Mouse (Mus musculus): ENCODE results near the gene Enpp1. TPM values are rescaled to one million over a fixed set of nuclear protein-coding genes. Genes with fewer than 3 reads are reported as not detected.
"Not testable (repeated sequence)": the region's sequence is repeated elsewhere in the genome, so short reads cannot be mapped to it uniquely, and the experiment has no call there.

Gene Enpp1
- polyA plus RNA-seq, 1 experiment from 2014 or later: 2.8 TPM

DNA sequence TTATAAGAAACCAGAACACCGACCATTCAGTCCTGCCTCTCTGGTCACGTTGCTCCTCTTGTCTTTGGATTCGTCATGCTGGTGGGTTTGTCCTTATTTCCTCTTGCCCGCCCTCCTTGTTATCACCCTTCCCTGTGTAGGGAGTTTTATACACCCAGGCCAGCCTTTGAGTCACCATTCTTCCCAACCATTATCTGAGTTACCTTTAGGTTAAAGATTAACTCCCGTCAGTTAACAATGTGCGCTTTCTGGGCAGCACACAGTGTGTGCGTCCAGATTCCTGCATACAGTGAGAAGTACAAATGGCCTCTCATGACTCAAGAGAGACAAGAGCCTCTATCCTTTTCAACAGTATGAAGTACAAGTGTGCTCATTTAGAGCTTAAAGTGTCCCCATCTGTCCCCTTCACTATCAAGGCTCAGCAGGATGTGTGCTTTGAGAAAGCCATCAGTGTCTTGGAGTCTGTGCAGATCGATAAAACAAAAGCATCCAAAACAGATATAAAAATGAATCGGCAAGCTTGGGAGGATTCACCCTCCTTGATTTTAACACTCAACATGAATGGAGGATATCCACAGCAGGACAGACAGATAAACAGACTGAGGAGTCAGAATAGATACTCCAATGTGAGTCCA, 82.8 kb downstream of the Enpp1 start:
- Histone ChIP-seq H3K4me1 (replicated peaks) (no peaks in the 10 kb centered on the region), H3K27ac (no peak overlapping the region), H3K36me3 (no peaks in the 10 kb centered on the region), H3K9me3 (no peaks in the 10 kb centered on the region), H3K4me3 (no peak overlapping the region), H3K4me2 (no peak overlapping the region), H3K9ac (no peak overlapping the region), H3K27me3 (0 out of 2 replicates have a peak, but pooled peaks cover 4% of the 10 kb centered on the region)
- WGBS: 55% methylated on average over 9 of the region's 9 CpGs
- no peak for ATAC-seq (ENCODE audit: low FRiP score)

DNA sequence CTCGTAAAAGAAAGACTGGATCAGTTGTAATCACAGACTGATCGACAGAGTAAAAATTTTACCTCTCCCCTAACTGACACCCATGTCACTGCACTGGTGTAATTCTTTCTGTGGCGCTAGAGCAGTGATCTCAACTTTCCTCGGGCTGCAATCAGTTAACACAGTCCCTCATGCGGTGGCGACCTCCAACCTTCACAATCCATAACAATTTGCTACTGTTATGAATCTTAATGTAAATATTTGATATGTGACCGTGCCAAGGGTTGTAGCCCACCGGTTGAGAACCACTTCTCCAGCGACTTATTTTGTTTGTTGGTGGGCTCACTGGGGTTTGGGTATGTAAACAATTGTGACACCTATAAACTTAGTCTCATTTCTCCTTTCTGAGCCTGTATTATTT, 83.5 kb downstream of the Enpp1 start:
- H3K9ac ChIP-seq: no peak overlapping the region
- H3K4me3 ChIP-seq: no peak overlapping the region
- no peak overlapping the region for H3K4me2 ChIP-seq
- no peak overlapping the region for H3K27ac ChIP-seq
- H3K27me3 ChIP-seq: peaks cover 4% of the 10 kb centered on the region; the same call in 1 of the 2 replicates
- ATAC-seq (ENCODE audit: low FRiP score): no peak
- H3K4me1 ChIP-seq (replicated peaks): no peaks in the 10 kb centered on the region
- H3K36me3 ChIP-seq: no peaks in the 10 kb centered on the region
- no peaks in the 10 kb centered on the region for H3K9me3 ChIP-seq
- WGBS: 84% methylated on average over 9 of the region's 9 CpGs

DNA sequence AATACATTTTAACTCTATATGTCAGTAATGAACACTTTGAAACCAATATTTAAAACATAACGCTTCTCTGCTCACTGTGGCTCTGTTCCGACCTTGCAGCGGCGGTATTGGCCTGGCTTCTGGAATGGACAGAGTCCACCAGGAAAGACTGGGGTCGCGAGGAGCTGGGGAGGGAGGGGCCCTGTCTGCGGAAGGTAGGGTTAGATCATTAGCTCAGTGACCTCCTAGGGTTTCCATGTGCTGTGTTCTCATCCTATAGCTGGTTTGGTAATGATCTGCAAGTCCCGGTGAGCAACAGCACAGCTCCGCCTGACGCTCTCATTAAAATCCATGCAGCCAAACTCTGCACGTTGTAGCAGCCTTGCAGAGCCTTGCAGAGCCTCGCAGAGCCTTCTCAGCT, 84.7 kb downstream of the Enpp1 start:
- WGBS: 68% methylated on average over 12 of the region's 12 CpGs
- H3K36me3 ChIP-seq: no peaks in the 10 kb centered on the region
- H3K27ac ChIP-seq: no peak overlapping the region
- no peak overlapping the region for H3K4me3 ChIP-seq
- no peaks in the 10 kb centered on the region for H3K4me1 ChIP-seq (replicated peaks)
- H3K27me3 ChIP-seq: peaks cover 4% of the 10 kb centered on the region; the same call in 1 of the 2 replicates
- H3K9me3 ChIP-seq: no peaks in the 10 kb centered on the region
- H3K4me2 ChIP-seq: no peak overlapping the region
- no peak for ATAC-seq (ENCODE audit: low FRiP score)
- H3K9ac ChIP-seq: no peak overlapping the region

GRCm38 (mm10) chr10:24625060-24625701, 86.8 kb downstream of the Enpp1 start:
- Histone ChIP-seq H3K27ac (no peak overlapping the region), H3K9ac (no peak overlapping the region)
- WGBS: 34% methylated on average over 24 of the region's 24 CpGs

GRCm38 (mm10) chr10:24622586-24622985, 89.4 kb downstream of the Enpp1 start:
- no peak for ATAC-seq (ENCODE audit: low FRiP score)
- Histone ChIP-seq H3K4me1 (replicated peaks) (no peaks in the 10 kb centered on the region), H3K27me3 (no peaks in the 10 kb centered on the region; the same call in 1 of the 2 replicates), H3K4me3 (no peak overlapping the region), H3K9me3 (no peaks in the 10 kb centered on the region), H3K4me2 (no peak overlapping the region), H3K9ac (no peak overlapping the region), H3K36me3 (no peaks in the 10 kb centered on the region), H3K27ac (no peak overlapping the region)
- 24% methylated on average over 7 of the region's 7 CpGs for WGBS

More at GRCm38 (mm10) chr10:24625060-24625701, 86.8 kb downstream of the Enpp1 start:
- no peaks in the 10 kb centered on the region for H3K9me3 ChIP-seq
- no peak overlapping the region for H3K4me3 ChIP-seq
- 0 out of 2 replicates have a peak overlapping the region, but pooled peaks have one; percentile 6 for H3K4me2 ChIP-seq
- peaks cover 4% of the 10 kb centered on the region; the same call in 1 of the 2 replicates for H3K27me3 ChIP-seq
- no peaks in the 10 kb centered on the region for H3K36me3 ChIP-seq
- no peaks in the 10 kb centered on the region for H3K4me1 ChIP-seq (replicated peaks)
- peak; percentile 81 for ATAC-seq (ENCODE audit: low FRiP score)

- H3K9me3 ChIP-seq: no peaks in the 10 kb centered on the region
- no peak for ATAC-seq (ENCODE audit: low FRiP score)
- no peaks in the 10 kb centered on the region for H3K36me3 ChIP-seq
- H3K4me2 ChIP-seq: no peak overlapping the region
- no peak overlapping the region for H3K9ac ChIP-seq
- H3K4me1 ChIP-seq (replicated peaks): no peaks in the 10 kb centered on the region
- H3K27ac ChIP-seq: no peak overlapping the region
- H3K27me3 ChIP-seq: no peaks in the 10 kb centered on the region; the same call in 1 of the 2 replicates
- no peak overlapping the region for H3K4me3 ChIP-seq
- 40% methylated on average over 9 of the region's 9 CpGs for WGBS
These were observed 90.4 kb downstream of the Enpp1 start for GRCm38 (mm10) chr10:24621572-24621971.

- not testable (repeated sequence) for ATAC-seq (ENCODE audit: low FRiP score); H3K4me2 ChIP-seq; H3K4me1 ChIP-seq (replicated peaks); H3K9me3 ChIP-seq; H3K27me3 ChIP-seq; H3K9ac ChIP-seq; H3K27ac ChIP-seq; H3K36me3 ChIP-seq; H3K4me3 ChIP-seq
- 94% methylated on average over 1 of the region's 1 CpGs for WGBS
These were observed 95.4 kb downstream of the Enpp1 start for GRCm38 (mm10) chr10:24616572-24616971.

GRCm38 (mm10) chr10:24615799-24616198, 96.2 kb downstream of the Enpp1 start:
- 86% methylated on average over 6 of the region's 6 CpGs for WGBS
- Histone ChIP-seq H3K36me3 (no peaks in the 10 kb centered on the region), H3K9me3 (no peaks in the 10 kb centered on the region), H3K27ac (no peak overlapping the region), H3K4me3 (no peak overlapping the region), H3K4me1 (replicated peaks) (no peaks in the 10 kb centered on the region), H3K9ac (no peak overlapping the region), H3K27me3 (no peaks in the 10 kb centered on the region), H3K4me2 (no peak overlapping the region)
- ATAC-seq (ENCODE audit: low FRiP score): no peak

DNA sequence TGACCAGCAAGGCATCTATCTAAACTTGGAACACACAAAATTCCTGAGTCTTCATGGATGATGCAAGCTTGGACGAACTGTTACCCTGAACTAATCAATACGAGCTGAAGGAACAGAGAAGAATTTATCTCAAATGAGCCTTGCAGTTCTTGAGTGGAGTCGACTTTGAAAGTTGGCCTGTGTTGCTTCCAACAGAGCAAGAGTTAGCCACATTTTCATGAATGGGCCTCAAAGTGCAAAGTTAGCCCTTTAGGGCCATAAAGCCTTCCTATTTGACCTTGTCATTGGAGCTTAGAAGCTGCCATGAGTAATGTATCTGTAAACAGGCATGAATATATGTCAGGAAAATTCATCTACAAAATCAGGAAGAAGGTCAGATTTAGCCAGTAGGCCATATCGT, 97.2 kb downstream of the Enpp1 start:
- no peak for ATAC-seq (ENCODE audit: low FRiP score)
- Histone ChIP-seq H3K4me1 (replicated peaks) (no peaks in the 10 kb centered on the region), H3K27ac (no peak overlapping the region), H3K27me3 (no peaks in the 10 kb centered on the region), H3K4me2 (no peak overlapping the region), H3K36me3 (no peaks in the 10 kb centered on the region), H3K9ac (no peak overlapping the region), H3K4me3 (no peak overlapping the region), H3K9me3 (no peaks in the 10 kb centered on the region)
- WGBS: 94% methylated on average over 4 of the region's 4 CpGs

DNA sequence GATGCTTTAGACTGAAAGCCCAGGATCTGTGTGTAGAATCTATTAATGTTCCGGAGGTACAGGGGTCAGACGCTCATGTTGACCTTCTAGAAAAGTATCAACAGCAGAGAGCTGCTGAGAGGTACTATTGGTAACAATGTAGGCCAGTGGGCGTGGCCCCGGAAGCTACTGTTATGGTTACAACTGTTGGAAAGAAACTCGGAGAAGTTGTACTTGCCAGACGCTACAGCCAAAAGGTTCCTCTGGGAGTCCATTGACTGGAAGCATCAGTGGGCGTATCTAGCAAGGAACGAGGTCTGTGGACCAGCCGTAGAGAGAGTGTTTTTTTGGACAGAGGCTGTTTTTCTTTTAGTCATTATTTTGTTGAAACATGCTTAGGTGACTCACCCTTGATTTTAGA, 102.2 kb downstream of the Enpp1 start:
- H3K9me3 ChIP-seq: no peaks in the 10 kb centered on the region
- H3K4me2 ChIP-seq: no peak overlapping the region
- no peak for ATAC-seq (ENCODE audit: low FRiP score)
- no peak overlapping the region for H3K9ac ChIP-seq
- H3K27me3 ChIP-seq: no peaks in the 10 kb centered on the region
- H3K27ac ChIP-seq: no peak overlapping the region
- no peaks in the 10 kb centered on the region for H3K36me3 ChIP-seq
- 89% methylated on average over 9 of the region's 9 CpGs for WGBS
- H3K4me3 ChIP-seq: no peak overlapping the region
- no peaks in the 10 kb centered on the region for H3K4me1 ChIP-seq (replicated peaks)

DNA sequence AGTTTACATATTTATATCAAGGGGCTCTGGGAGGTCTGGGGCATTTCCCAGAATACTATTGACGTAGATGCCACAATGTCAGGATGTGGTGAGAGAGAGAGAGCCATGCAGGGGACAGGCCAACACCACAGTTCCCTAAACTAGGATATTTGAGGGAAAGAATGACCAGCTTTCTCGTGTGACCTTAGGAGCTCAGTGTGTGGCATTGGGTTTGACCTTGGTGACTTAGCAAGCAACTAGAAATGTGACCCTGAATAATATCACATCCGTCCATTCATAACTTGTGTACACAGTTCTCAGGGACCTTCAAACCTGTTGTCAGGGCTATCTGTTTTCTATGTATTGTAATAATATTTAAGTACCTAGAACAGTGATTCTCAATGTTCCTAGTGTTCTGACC, 102.8 kb downstream of the Enpp1 start:
- no peaks in the 10 kb centered on the region for H3K9me3 ChIP-seq
- no peak overlapping the region for H3K4me3 ChIP-seq
- no peak overlapping the region for H3K27ac ChIP-seq
- no peaks in the 10 kb centered on the region for H3K27me3 ChIP-seq
- no peak overlapping the region for H3K4me2 ChIP-seq
- no peak for ATAC-seq (ENCODE audit: low FRiP score)
- 88% methylated on average over 3 of the region's 3 CpGs for WGBS
- H3K9ac ChIP-seq: no peak overlapping the region
- no peaks in the 10 kb centered on the region for H3K36me3 ChIP-seq
- no peaks in the 10 kb centered on the region for H3K4me1 ChIP-seq (replicated peaks)

DNA sequence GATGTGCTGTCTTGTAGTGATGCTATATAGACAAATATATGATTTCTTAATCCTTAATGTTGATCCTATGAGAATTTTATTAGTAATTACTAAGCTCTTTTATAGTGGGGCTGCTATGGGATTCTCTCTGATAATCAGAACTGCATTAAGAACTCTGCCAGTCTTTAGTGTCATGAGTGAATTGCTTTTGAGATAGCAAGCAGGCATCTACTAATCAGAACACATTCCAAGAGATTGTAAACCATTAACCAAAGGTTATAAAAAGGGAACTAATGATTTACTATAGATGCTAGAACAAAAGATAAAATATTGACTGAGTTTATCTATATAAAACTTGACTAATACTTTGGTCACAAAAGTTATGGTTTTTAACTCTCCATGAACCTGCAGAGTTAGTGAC, 108.2 kb downstream of the Enpp1 start:
- Histone ChIP-seq H3K27me3 (no peaks in the 10 kb centered on the region), H3K36me3 (no peaks in the 10 kb centered on the region), H3K27ac (no peak overlapping the region), H3K9ac (no peak overlapping the region), H3K4me2 (no peak overlapping the region), H3K4me3 (no peak overlapping the region), H3K4me1 (replicated peaks) (no peaks in the 10 kb centered on the region), H3K9me3 (no peaks in the 10 kb centered on the region)
- ATAC-seq (ENCODE audit: low FRiP score): no peak

- ATAC-seq (ENCODE audit: low FRiP score): no peak
- H3K27me3 ChIP-seq: no peaks in the 10 kb centered on the region
- H3K9ac ChIP-seq: no peak overlapping the region
- no peak overlapping the region for H3K4me3 ChIP-seq
- no peaks in the 10 kb centered on the region for H3K4me1 ChIP-seq (replicated peaks)
- H3K4me2 ChIP-seq: no peak overlapping the region
- H3K9me3 ChIP-seq: no peaks in the 10 kb centered on the region
- H3K36me3 ChIP-seq: no peaks in the 10 kb centered on the region
- H3K27ac ChIP-seq: no peak overlapping the region
- 85% methylated on average over 2 of the region's 2 CpGs for WGBS
These were observed 108.9 kb downstream of the Enpp1 start for GRCm38 (mm10) chr10:24603035-24603434.
